Mouse (Mus musculus) kidney, adult 18-20 months (tissue): Measurements from ENCODE around the gene Mast4.

Experiments
- DNase-seq: peaks from one replicate; pipeline ENCODE4 v3.0.0; 2021

Mast4 gene

GRCm38 (mm10) chr13:102886147-102886546 is 448.1 kb downstream of the Mast4 start:
- DNase-seq, result no peak

DNA sequence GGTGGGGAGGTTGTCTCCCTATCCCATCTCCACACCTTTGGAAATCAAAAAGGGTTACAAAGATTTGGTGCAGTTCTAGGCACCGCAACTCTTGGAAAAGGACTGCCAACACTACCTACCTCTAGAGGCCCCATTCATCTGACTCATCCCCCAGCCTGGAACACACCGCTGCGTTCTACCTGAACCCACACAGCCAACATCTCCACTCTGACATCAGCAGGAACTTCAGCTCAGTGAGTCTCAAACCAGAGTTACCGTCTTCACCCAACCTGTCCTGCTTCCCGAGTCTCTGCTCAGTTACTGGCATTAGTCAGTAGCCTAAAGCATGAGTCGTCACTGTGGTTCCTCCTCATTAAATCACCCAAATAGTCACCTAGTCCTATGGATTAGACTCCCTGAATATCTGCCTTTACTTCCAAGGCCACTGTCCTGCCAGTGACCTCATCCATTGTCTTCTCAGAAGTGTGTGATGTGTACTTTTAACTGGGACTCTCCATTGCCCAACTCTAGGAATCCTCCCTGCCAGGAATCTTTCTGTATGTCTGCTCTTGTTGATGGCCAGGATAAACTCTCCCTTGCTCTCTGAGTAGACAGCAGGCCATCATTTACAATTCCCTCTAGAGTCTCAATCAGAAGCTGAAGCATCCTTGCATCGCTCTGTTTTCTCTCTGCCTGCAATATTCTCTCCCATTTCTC is 453.8 kb downstream of the Mast4 start:
- no peak for DNase-seq

DNA sequence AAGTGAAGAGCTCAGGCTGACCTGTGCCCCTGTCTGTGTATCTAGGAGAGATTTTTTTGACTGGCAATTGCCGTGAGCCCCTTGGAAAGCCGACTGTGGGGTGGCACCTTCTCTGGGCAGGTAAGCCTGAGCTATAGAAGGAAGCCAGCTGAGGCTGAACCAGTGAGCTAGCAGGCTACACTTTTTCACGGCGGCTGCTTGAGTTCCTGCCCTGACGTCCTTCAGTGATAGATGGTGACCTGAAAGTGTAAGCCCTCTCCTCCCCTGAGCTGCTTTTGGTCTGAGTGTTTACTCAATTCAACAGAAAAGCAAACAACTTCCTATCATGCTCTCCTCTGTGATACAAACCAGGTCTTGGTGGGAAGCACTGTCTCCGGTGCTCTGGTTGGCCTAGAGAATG is 455.7 kb downstream of the Mast4 start:
- no peak for DNase-seq

DNA sequence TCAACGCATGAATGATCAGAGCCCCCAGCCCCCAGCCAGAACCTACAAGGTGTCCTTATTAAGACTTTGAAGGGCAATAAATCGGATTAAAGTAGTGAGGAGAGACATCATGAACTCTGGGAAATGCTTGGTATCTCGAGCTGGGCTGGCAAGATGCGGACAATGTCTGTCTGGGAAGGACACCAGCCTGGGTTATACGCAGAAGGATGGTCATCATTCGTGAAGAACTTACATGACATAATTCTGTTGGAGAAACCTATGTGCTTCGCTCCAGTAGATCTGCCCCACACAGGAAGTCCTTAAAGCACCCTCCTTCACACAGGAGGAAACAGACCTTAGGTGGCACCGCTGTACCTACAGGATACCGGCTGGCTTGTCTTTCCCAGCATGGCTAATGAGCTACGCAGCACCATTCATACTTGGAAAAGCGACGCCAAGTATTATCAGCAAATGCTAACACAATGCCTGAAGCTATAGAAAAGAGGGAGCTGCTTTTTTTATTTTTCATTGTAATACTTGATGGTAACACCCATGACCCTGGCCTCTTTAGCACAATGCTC is 456.5 kb downstream of the Mast4 start:
- DNase-seq, result no peak

- DNase-seq, result no peak
These were observed 457.1 kb downstream of the Mast4 start for GRCm38 (mm10) chr13:102877154-102877553.

DNA sequence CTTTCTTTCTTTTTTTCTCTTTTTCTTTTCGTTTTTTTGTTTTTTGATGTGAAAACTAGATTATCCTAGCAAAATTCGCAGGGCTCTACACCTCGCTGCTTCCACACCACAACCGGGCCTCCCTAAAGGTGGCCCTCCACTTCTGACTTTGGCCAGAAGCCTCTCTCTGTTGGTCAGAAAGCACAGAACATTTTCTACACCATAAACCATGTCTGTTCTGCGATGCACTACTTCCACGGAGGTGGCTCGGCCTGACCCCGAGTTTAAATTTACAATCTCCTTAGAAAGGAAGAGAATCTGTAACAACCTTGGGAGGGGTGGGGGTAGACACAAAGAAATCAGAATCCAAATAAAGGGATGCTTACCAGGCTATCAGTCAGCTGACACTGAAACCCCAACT is 458.8 kb downstream of the Mast4 start:
- no peak for DNase-seq

DNA sequence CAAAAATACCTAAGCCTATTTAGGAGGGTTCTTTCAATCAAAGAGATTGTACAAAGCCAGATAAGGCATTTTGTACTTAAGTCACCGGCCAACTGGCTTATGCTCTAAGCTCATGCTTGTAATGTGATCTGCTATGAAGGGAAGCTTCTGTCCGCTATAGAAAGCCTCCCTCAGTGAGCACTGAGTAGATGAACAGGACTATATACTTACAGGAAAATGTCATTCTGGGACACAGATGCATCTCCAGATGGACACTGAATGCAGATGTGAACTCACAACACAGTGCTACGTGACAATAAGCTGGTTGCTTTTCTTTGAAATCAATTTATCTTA is 459.2 kb downstream of the Mast4 start:
- no peak for DNase-seq

DNA sequence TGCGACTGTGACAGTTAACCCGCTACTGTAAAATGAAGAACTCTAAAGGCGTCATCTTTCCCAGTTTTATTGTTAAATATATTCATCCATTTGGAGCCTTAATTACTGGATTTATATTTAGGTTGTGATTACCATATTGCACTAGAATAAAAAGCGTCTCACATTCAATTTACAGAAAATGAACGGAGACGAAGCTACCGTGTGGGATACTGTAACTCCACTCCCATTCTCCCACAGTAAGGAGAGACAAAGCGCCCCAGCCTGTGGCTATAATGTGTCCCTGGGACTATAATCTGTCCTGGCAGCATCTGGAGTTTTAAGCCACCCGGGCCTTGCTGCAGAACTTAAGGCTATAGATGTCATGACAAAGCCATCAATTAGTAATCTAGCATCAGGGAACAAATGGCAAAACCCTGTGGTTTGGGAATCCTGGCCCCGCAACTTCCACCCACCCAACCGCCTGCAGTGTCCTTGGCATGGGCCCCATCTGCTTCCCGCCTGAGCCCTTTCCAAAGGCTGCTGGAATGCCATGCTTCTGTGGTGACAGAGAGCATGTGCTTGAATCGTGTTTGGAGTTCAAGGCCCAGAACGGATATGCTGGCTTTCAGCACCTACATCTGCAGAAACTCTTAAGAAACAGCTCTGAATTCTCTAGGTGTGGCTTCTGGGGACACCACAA is 459.7 kb downstream of the Mast4 start:
- DNase-seq, result no peak

DNA sequence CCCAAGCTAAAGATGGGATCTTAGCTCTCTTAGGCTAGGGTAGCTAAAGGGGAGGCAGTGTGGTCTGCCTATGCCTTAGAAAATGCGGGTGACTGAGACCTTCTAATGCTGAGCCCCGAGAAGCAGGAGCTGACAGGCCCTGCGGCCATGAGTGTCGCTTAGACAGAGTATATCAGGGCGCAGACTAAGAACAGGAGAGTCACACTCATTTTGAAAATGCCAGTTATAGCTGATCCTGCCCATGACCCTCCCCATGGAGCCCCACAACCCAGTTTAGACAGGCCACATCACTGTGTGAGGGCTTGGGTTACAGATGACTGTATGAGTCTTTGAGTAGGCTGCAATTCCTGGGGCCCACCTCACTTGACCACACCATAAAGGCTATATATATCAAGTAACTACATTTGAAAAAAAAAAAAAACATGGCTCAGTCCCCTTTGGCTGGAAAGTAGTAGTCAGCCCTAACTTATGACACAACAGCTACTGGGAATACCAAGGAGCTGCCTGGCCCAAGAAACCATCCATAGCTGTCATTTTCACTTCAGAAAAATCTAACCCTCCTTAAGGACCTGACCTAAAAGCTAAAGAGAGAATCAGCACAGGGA is 460.8 kb downstream of the Mast4 start:
- DNase-seq, result no peak

DNA sequence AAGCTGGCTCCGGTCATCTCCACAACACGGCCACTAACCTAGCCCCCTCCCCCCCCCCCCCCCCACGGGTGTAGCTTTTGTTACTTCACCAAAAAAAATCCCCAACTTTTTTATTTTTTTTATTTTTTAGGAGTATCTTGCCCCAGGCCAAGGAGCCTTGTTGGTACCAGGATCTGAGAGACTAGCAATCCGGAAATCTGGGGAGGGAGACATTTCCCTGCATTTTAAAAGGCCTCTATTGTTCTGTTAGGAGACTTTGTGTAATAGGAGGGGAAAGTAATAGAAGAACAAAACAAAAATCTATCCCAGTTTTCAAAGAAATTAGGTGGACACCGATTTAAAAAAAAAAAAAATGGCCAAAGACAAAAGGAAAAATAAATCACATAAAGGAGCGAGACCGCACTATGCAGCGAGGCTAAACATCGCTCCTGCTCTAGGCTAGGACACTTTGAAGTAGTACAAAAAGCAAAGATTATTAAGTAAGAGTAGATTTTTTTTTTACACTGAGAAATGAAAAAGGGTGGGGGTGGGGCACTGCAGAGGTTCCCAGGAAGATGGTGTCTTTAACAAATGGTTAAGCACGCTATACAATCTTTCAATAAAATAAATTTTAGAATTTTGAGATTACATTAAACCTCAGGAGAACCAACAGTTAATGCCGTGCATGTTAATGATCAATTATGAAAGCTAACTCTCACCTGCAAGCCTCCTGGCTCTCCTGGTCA is 462.8 kb downstream of the Mast4 start:
- no peak for DNase-seq

GRCm38 (mm10) chr13:102869541-102869940 is 464.8 kb downstream of the Mast4 start:
- DNase-seq, result no peak

DNA sequence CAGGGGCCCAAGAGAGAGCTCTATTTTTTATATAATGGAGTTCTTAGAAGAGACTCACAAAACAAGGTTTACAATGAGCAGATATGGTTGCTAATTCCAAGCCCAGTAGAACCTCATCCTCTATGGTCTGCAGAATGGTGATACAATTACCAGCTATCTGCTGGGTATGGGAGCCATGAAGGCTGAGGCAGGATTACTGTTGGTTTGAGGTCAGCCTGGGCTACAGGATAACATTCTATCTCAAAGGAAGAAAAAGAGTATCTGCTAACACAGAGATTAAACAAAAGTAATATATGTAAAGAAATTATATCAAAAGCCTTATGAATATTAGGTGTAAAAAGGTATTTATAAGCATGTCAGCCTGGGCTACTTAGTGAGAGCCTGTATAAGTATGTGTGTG is 467.5 kb downstream of the Mast4 start:
- no peak for DNase-seq

GRCm38 (mm10) chr13:102865971-102866724 is 468.1 kb downstream of the Mast4 start:
- DNase-seq, result peak; percentile 14

DNA sequence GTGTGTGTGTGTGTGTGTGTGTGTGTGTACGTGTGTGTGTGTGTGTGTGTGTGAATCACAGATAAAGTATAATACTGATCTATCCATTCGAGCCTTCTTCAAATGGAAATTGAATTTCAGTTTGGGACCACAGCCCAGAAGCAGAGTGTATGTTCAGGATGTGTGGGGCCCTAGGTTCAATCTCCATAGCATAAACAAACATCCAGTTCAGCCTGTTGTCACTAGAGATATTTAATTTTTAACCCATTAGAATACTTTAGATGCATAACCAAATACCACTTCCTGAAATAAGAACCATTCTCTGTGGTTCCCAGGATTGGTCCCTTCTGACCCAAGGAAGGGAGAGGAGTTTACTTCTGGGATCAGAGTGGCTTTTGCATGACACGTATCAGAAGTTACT is 468.8 kb downstream of the Mast4 start:
- no peak for DNase-seq

DNA sequence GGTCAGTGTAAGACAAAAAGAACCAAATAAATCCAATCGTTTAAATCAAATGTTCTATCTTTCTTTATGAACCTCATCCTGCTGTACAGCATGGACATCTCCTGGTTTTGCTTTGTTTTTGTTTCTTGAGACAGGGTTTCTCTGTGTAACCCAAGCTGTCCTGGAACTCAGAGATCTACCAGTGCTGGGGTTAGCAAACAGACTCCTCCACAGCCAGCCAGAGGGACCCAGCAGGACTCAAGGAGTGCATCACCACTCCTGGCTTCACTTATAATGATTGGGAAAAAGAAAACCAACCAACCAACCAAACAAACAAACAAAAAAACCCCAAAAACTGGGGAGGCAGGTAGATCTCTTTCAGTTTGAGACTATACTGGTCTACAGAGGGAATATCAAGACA is 469.5 kb downstream of the Mast4 start:
- DNase-seq, result no peak

DNA sequence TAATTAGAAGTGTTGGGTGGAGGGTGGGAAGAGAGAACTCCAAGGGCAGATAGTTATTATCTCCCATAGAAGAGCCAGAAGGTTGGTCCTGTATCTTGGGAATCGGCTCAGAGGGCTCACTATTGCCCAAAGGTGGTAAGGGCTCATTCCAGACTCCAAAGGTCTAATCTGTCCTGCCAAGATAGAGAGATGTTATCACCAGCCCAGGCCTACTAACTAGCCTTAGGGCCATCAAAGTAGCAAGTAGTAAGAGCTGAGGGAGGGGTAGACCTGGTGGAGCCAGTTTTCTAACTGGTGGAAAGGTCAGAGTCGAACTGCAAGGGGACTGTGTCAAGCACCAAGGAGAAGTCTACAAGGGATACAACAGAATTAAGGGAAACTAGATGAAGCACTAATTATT is 470.2 kb downstream of the Mast4 start:
- no peak for DNase-seq

- DNase-seq, result no peak
These were observed 471.3 kb downstream of the Mast4 start for GRCm38 (mm10) chr13:102862981-102863380.

DNA sequence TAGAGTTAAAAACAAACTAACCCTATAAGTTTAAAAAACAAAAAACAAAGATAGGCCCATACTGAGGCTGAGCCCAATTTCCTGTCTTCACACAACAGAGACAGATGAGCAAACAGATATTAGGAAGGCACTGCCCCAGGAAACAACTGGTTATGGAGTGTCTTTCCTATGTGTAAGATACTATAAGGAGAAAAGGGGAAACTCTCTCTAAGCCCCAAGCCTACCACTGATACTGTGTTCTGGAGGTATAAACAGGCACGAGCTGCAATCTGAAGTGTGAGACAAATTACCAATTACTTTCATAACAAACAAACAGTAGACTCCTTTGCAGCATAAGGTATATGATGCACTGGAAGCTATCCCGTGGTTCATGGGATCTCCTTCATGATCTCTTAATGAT is 471.9 kb downstream of the Mast4 start:
- no peak for DNase-seq

- DNase-seq, result no peak
These were observed 473.6 kb downstream of the Mast4 start for GRCm38 (mm10) chr13:102860733-102861132.

GRCm38 (mm10) chr13:102860135-102860534 is 474.2 kb downstream of the Mast4 start:
- DNase-seq, result no peak

DNA sequence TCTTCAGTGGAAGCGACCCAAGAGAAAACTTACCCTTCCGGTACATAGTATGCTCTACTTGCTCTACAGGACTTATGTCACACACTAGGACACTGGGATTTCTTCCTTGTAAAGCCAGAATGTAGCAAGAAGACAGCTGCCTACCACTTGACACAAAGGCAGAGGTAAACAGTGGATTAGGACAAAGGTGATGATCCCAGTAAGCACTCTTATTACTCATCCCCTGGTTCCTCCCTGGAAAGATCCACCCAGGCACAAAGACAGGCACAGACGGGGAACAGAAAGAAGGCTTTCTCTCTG is 476.8 kb downstream of the Mast4 start:
- no peak for DNase-seq

GRCm38 (mm10) chr13:102856821-102857538 is 477.3 kb downstream of the Mast4 start:
- no peak for DNase-seq
